Mouse (Mus musculus): ENCODE measurements around the gene Pafah1b2.
A peak's percentile ranks its signal among the peaks of the same experiment; 100 is the strongest.

Pafah1b2 gene

DNA sequence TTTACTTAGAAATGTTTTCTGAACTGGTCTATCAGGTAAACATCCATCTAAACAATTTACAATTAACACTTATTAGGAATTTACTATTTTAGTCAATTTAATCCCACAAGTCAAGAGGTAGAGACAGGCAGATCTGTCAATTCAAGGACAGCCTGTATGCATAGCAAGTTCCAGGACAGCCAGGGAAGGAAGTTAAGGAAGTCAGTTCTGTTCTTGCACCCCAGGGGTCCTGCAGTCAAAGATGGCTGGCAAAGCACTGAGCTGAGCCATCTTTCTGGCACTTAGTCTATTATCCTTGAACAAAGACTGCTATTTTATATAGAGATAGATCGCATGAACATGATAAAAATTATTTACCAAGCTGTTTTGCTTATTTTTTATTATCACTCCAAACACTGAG, 31.9 kb downstream of the Pafah1b2 start:
- DNase-seq (ENCODE audit: low spot score), result no peak

DNA sequence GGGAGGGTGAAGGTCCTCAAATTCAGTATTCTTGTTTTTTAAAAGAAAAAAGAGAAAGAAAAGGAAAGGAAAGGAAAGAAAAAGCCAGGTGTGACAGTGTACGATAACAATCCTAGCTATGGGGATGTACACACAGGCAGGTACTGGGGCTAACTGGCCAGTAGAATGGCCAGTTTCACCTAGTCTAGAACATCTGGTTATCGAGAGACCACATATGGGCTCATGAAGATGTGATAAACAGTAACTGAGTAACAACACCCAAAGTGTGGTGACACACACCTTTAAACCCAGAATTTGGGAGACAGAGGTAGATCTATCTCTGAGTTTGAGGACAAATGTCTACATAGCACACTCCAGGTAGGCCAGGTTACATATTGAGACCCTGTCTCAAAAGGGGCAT, 32.7 kb downstream of the Pafah1b2 start:
- no peak for DNase-seq (ENCODE audit: low spot score)

DNA sequence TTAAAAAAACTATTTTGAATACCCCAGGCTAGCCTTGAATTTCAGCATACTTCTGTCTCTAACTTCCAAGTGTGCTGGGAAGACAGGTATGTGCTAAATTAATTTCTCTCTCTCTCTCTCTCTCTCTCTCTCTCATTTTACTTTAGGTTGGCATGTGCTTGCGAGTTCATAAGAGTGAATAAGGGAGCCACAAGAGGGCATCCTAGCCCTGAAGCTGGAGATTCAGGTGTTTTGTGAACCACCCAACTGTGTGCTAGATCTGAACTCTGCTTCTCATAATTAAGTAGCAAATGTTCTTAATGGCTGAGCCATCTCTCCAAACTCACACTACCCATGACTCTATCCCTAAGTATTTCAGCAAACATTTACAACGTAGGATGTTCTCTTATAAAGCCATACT, 35.6 kb downstream of the Pafah1b2 start:
- no peak for DNase-seq (ENCODE audit: low spot score)

DNA sequence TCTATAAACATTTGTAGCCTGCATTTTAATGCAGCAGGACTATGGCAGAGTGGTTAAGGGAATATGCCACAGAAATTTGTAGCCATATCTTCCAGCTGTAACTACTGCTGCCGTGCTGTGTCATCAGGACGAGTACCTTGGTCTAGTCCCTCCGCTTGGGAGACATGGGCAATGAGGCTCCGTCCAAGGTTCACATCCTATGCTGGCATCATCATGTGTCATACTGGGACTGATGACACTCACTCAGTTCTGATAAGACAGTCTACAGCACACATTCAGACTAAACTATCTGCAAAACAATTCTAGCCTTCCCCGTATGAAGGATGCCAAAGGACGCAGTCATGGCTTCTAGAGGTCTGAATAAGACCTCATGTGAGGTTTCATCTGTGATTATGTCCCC, 48.9 kb downstream of the Pafah1b2 start:
- no peak for DNase-seq (ENCODE audit: low spot score)

DNA sequence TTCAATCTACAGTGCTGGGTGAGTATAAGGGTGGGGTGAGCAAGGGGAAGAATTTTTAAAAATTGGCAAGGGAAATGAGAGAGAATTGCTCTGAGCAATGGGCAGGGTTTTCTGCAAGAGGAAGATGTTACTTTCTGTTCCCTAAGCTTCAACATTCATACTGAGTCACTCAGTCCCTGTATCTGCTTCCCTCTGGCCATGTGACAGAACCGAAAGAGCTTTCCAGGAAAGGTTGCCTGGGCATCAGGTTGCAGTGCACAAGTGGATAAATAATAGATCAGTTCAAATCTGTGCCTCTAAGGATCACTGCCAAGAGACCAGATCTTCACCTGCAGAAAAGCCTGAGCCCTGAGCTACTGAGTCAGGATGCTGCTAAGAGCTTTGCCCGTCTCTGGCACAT, 50.6 kb downstream of the Pafah1b2 start:
- DNase-seq (ENCODE audit: low spot score), result no peak

DNA sequence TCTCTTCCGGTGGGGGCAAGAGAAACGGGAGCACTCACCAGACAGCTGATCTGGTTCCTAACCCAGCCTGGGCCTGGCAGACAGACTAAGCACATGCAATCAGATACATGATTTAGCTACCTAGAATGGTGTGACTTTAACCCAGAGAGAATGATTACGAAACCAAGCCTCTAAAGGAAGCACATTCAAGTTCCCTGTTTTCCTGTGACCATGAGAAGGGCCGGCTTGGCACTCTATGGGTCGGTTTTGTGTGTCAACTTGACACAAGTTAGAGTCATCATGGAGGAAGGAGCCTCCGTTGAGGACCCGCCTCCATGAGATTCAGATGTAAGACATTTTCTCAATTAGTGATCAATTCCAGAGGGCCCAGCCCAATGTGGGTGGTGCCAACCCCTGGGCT, 52.8 kb downstream of the Pafah1b2 start:
- no peak for DNase-seq (ENCODE audit: low spot score)

DNA sequence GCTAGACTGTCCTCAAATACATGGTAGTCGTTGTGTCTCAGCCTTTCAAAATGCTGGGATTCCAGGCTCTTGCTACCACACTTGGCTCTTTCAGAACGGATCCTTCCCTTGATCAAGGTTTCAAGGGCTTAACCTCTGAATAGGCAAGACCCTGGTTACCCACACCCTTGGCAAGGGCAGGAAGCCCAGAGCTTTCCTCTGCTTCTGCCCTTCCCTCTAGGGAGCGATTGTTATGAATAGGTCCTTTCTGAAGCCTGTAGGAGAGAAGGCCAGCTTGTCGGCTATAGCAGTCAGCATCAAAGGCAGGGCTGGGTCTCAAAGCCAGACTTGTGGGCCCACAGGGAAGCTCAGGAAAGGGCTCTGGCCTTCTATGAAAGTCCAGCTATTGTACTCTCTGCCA, 53.6 kb downstream of the Pafah1b2 start:
- DNase-seq (ENCODE audit: low spot score), result no peak

DNA sequence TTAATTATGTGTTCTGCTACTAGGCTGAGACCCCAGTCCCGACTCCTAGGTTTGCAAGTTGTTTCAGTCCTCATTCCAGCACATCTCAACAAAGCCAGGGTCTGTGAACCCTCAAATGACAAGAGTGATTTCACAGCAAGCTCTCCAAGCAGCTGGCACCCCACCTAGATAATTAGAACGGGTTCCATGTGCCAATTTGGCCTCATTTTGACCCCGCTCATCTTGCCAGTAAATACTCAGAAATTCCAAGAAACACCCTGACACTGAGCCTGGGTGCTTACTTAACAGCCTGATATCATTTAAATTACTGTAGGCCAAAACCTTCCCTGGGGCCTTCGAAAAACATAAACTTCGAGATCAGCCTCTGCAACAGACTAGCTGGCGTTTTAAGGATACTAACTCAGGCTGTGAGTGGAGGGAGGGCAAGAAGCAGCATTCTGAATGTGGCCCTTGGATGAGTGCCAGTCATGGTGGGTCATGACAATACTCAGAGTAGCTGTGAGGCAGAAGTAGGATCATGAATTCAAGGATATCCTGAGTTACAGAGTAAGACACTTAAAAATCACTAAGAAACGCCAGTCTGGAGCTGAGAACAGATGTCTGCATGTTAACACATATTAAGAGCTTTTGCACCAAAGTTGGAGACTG, 54.3 kb downstream of the Pafah1b2 start:
- no peak for DNase-seq (ENCODE audit: low spot score)

DNA sequence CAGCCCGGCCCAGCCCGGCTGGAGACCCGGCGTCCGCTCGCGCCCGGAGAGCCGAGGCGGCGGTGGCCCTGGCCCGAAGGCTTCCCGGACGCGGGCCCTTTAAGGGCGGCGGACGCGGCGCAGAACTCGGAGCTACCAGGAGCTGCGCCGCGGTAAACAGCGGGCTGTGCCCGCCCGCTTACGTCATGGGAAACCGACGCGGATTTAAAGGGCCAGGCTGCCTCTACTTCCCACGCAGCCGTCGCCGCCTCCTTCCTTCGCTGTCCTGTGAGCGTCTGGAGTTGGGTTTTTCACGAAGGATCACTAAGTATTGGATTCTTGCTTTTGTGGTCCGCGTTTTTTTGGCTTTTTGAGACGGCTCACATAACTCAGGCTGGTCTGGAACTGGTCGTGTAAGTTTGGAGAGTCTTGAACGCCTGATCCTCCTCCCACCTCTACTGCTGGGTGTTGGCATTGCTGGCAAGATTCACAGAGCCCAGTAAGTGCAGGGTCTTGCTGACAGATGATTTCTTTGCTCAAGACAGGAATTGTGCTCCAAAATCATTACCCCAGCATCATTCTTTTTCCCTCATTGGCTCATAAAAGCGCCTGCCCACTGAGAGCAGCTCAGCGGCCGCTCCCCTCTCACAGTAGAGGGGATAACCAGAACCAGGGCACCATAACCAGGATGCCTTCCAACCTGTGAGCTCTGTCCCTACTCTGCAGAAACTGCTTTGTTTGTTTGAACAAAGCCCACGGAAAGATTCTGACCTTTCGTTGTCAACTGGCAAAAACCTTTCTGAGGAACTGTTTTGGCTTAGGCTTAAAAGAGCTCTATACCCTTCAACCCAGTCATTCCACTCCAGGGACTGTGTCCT, 57.2 kb downstream of the Pafah1b2 start, which contains the start of gene Sidt2:
Gene Sidt2, minus strand, starts transcription at position 152 of the 857 bp plus-strand sequence.
- peak; percentile 88 for DNase-seq (ENCODE audit: low spot score)

DNA sequence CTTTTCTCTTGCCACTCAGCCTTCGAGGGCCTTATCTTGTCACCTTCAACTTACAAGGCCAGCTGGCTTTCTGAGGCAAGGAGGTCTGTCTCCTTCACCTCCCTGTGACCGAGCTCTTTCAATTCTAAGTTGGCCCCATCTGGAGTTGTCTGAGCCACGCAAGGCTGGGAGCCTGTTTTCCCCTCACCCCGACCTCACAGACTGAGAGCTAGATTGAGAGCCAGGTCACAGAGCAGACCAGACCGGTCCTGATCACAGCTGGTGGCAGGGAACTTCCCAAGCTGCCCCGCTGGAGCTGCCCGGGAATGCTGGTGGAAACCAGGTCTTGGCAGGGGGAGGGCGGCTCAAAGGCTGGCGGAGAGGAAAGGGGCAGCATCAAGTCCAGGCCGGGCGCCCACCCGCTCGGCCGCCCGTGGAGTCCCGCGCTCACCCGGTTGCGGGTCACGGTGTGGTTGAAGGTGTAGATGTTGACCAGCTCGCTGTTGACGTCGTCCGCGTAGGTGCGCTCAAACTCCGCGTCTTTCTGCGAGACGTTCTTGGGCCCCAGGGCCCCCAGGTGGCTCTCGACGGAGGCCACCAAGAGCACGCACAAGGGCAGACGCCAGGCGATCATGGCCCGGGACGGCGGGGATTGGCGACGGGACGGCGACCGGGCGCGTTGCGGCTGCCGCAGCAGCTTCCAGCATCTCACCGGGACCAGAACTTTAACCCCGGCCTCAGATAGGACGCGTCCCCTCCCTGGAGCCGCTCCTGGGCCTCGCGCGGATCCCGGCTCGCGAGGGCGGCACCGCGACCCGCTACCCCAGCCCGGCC, 58.0 kb downstream of the Pafah1b2 start:
- peak; percentile 72 for DNase-seq (ENCODE audit: low spot score)

DNA sequence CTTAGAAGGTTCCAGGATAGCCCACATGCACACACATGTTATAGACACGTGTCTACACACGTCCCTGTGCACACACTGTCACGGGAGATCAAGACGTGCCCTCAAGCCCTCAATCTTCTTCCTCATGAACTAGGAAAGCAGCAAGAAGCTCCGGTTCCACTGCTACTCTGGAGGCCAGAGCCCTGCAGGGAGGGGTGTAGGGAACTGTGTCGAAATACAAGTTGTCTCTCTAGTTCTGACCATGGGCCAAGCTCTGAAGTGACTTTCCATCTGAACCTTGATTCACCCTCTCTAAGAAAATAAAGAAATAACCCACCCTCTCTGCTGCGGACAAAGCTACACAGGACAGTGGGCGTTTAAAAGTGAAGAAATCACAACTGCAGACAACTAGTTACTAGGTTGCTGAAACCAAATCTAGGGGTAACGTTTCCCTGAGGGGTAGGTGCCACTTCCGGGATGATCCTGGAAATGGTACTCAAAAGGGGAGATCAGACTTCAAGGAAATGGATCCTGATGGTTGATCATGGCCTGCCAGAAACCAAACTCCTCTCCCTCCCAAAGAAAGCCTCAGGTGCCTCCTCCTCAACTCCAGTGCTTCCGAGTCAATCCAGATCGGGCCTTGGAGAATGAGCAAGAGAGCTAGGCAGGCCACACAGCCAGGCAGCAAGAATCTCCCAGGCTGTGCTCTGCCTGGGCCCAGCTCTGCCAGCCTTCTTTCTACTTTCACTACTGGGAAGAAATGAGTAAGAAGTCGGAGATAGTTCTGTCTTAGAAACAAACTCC, 58.8 kb downstream of the Pafah1b2 start:
- DNase-seq (ENCODE audit: low spot score), result no peak

DNA sequence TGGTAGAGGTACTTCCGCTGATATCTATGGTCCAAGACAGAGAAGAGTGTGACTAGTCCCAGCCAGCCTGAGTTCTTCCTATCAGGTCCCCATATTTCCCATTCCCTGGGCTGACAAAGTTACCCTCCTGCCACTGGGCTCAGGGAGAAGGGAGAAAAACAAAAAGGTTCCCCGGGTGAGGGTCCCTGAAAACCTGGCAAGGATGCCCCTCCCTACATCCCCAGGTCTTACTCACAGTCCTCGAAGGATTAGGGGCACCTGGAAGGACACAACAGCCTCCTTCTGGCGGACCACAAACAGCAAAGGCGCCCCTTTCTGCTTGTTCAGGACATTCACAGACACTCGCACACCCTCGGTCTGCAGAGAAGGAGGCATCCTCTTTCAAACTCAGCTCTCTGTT, 59.6 kb downstream of the Pafah1b2 start:
- DNase-seq (ENCODE audit: low spot score), result no peak

DNA sequence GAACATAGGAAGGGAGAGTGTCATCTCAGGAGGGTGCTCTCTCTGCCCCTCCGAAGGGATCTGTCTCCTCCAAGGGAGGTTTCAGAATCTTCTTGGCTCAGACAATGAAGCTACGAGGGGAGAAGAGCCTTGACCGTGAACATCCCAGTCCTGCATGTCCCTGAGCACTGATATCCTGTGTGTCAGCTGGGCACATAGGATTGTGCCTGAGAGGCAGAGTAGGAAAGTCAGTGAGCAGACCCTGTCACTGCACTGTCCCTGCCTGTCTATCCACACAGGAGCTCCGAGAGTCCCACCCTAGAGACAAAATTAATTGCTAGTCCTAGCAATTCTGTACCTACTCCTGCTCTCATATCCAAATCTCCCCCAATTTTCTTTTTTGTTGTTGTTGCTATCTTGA, 60.4 kb downstream of the Pafah1b2 start:
- no peak for DNase-seq (ENCODE audit: low spot score)

DNA sequence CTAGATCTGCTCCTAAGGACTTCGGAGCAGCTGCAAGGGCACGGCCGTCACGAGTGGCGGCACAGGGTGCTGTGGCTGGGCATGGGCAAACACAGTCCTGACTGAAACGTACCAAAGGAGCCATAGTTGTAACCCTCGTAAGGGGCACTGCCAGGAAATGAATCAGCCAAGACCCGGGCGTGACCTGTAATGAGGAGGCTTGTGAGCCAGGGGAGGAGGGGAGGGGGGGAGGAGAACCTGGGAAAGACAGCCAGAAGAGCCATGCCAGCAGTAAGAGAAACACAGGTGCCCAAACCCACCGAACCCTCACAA, 65.7 kb downstream of the Pafah1b2 start:
- DNase-seq (ENCODE audit: low spot score), result no peak

DNA sequence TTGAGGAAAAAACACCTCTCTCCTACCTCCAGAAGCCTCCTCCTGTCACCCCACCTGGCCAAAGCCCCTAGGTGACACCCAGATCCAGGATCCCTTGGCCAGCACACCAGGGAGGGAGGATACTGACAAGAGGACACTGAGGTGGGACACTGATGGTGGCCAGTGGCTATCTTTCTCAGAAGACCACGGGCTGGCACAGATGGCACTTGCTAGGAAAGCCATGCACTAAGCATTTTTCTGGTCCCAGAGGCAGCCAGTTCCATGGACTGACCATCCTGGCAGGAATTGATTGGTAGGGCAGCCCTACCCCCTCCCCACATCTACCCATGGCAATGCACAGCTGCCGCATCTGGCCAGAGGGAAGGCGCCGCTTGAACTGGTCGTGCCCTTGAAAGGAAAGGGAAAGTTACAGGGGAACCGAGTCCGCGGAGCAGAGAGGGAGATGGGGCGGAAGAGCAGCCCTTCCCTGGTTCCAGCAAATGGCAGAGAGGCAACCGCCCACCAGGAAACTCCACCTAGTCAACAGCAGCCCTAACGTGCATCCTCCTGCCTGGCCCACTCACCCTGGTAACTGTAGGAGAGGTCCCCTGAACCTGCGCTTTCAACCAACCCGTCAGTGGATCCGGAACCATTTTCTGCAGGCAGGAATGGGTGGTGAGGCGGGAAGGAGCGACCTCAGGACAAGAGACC, 66.2 kb downstream of the Pafah1b2 start:
- no peak for DNase-seq (ENCODE audit: low spot score)

DNA sequence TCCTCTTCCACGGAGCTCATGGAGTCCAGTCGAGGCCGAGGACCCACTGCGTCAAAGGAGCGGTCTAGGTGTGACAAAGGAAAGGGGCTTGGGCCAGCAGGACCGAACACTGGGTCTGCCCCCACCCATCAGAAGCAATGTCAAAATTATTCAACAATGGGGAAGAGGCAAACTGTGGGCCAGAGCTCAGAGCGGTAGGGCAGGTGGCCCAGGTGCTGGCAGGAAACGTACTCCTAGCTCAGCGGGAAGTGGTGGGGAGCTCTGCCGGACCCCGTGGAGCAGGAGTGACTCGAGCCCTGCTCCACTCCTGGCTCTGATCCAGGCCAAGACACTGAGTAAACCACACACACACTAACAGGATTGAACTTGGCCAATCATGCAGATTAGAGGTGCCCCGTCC, 66.8 kb downstream of the Pafah1b2 start:
- peak; percentile 49 for DNase-seq (ENCODE audit: low spot score)

DNA sequence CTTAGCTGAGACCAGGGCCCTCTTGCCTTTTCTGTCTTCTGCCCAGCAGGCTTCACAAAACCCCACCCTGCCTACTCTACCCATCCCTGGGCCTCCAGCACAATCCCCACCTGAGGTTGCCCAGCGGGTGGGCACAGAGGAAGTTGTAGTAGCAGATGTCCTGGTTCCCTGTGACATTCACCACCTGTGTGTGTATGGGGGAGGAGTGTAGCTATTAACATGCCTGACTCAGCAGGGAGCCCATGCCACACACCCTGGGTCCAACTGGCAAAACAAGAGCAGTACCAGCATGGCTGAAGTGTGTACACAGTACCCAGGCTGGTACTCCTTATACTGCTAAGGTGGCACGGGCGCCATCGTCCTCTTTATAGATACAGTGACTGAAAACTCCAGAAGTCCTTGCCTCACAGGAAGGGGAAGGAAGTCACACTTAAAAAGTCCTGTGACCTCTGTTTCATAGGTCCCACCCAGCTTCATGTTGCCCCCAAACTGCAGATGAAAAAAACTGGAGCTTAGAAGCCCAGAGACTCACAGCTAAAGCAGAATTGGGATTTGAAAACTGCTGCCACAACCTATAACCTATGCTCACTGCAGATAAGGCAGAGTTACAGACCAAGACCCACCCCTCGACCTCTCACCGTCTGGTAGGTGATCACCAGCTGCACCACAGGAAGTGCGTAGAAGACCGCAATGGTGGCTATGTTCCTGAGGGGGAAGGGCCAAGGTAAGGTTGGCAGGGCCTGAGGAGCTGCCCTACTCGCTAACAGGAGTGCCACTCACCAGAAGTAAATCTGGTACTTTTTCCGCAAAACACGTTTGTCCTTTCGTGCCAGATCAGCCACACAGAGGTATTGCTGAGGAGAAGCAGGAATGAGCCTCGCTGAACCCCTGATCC, 67.7 kb downstream of the Pafah1b2 start:
- DNase-seq (ENCODE audit: low spot score), result no peak

DNA sequence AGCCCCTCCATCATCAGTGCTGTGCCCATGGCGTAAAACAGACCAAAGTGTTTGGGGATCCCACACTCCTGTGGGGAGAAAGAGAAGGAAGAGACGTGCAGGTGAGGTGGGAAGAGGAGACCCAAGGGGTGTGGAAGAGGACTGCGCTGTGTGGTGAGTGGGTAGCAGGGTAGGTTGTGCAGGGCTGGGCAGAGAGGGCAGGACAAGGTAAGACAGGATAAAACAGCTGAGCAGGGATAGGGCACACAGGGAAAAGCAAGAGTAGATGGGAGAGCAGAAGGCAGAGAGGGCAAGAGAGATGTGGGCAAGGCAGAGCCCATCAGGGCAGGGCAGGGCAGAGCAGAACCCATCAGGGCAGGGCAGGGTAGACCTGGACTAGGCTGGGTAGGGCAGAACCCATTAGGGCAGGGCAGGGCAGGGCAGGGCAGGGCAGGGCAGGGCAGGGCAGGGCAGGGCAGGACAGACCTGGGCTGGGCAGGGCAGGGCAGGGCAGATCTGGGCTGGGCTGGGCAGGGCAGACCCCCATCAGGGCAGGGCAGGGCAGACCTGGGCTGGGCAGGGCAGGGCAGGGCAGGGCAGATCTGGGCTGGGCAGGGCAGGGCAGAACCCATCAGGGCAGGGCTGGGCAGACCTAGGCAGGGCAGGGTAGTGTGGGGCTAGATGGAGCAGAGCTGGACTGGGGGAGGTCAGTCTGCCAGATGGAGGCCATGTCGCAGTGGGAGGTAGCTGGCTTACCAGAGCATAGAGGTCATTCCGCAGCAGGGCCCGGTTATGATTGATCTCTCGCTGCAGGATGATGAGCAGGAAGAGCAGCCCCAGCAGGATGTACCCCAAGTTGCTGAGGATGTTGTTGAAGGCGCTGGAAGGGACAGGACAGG, 68.6 kb downstream of the Pafah1b2 start:
- DNase-seq (ENCODE audit: low spot score), result peak; percentile 37

DNA sequence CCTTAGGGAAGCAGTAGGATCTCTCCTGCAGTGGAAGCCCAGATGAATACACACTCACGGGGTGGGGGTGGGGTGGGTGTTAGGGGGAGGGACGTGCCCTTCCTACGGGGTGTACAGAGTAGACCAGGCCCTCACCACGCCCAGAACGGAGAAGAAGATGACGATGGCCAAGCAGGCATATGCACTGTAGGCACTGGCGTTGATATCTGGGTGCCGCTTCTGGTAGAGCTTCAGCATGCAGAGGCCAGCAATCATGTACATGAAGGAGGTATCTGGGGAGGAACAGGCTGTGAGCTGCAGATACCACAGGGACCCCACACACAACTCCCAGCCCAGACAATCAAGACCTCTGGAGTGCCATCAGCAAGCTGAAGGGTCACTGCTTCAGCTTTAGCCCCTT, 69.6 kb downstream of the Pafah1b2 start:
- no peak for DNase-seq (ENCODE audit: low spot score)

All from testis, postnatal 10 days (tissue).